Mouse (Mus musculus) hindbrain, embryonic 15.5 days (tissue): Measurements from ENCODE around the gene Efcab7. TPM values are rescaled to one million over a fixed set of nuclear protein-coding genes. Genes with fewer than 3 reads are reported as not detected.

Experiments used
- ATAC-seq: fragments of 200-750 bp; cut with Nextera tagmentation; 2 replicates; pipeline ENCODE4 v1.8.0; 2017; ENCODE audit warnings: low read depth, moderate number of reproducible peaks, moderate TSS enrichment; ENCODE audit not compliant: low FRiP score
- H3K27ac ChIP-seq: fragments of 300-500 bp; sonication (generic); replicated peaks from 2 replicates; pipeline ENCODE4 v1.5.1; 2015; ENCODE audit warnings: mild to moderate bottlenecking, inconsistent platforms
- H3K27me3 ChIP-seq: fragments of 300-500 bp; sonication (generic); 2 replicates; pipeline ENCODE4 v1.6.1; 2015; ENCODE audit warnings: control low read depth, inconsistent platforms
- H3K36me3 ChIP-seq: fragments of 300-500 bp; sonication (generic); 2 replicates; pipeline ENCODE4 v1.6.1; 2015; ENCODE audit warnings: control low read depth, inconsistent platforms
- H3K4me1 ChIP-seq: fragments of 300-500 bp; sonication (generic); replicated peaks from 2 replicates; pipeline ENCODE4 v1.6.1; 2015; ENCODE audit warnings: control low read depth, inconsistent platforms
- H3K4me2 ChIP-seq: fragments of 300-500 bp; sonication (generic); 2 replicates; pipeline ENCODE4 v1.6.1; 2015; ENCODE audit warnings: moderate library complexity, mild to moderate bottlenecking, inconsistent platforms
- H3K4me3 ChIP-seq: fragments of 300-500 bp; sonication (generic); 2 replicates; pipeline ENCODE4 v1.5.1; 2015; ENCODE audit warnings: mild to moderate bottlenecking, inconsistent platforms
- H3K9ac ChIP-seq: fragments of 300-500 bp; sonication (generic); 2 replicates; pipeline ENCODE4 v1.6.1; 2015; ENCODE audit warnings: inconsistent platforms
- H3K9me3 ChIP-seq: fragments of 300-500 bp; sonication (generic); 2 replicates; pipeline ENCODE4 v1.6.1; 2016; ENCODE audit warnings: control low read depth, inconsistent platforms
- WGBS: fragments of 180-500 bp; shearing (Covaris S2); methylation state at CpG from one replicate; pipeline ENCODE4 v1.1.7; 2015; 5-methylcytosine and 5-hydroxymethylcytosine counted together
- polyA plus RNA-seq: library from polyadenylated mRNA; unstranded; fragments of >200 nt; fragmentation: Nextera tagmentation; extraction: Ambion mirVana; gene quantifications from 2 replicates; pipeline ENCODE4 v1.2.1, GENCODE M21; 2015

Efcab7 gene
- polyA plus RNA-seq, 1 experiment from 2014 or later: 11.9 TPM

DNA sequence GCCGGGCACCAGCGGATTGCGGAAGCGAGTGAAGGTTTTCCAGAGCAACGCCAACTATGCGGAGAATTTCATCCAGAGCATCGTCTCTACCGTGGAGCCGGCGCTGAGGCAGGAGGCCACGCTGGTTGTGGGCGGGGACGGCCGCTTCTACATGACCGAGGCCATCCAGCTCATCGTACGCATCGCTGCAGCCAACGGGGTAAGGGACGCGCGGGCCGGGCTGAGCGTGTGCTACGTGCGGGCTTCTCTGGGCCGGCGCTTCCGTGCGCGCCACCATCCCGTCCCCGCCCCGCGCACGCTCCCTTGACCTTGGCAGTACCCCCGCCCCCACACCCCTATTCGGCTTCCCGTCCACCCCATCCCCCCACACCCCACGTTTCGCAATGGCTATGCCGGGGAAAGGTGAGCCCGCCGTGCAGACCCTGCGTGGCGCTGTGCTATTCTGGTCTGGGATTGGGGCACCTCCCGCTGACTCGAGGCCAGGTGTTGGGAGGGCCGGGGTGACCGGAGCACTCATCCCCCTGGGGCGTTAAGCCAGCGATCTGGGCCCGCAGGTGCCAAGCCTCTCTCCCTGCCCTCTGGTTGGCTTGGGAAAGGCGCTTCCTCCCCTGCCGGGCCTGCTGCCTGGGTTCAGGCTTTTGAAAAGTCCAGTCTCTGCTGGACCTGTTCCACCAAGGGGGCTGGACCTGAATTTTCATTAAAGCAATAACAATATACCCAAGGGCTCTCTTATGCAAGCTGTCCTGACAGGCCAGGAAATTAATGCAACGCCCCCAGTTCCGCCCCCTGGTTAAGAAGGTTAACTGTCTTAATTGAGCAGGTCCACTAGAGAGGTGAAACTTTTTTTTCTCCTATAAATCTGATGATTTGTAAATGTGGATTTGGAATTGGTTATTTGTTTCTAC, 100.9 kb downstream of the Efcab7 start, which contains the start of gene Itgb3bp:
Gene Itgb3bp, minus strand, starts transcription at position 201 of the 905 bp plus-strand sequence.
- Histone ChIP-seq H3K27ac (peak within 1 kb of the TSS; percentile 93), H3K4me2 (peak within 1 kb of the TSS; percentile 82), H3K4me3 (peak within 1 kb of the TSS; percentile 58), H3K9ac (peak within 1 kb of the TSS; percentile 78), H3K27me3 (no peaks in the 10 kb centered on the region), H3K4me1 (peaks cover 19% of the 10 kb centered on the region), H3K36me3 (no peaks in the 10 kb centered on the region), H3K9me3 (no peaks in the 10 kb centered on the region)
- WGBS: 1% methylated on average over 57 of the region's 57 CpGs
- ATAC-seq: peak; percentile 95

DNA sequence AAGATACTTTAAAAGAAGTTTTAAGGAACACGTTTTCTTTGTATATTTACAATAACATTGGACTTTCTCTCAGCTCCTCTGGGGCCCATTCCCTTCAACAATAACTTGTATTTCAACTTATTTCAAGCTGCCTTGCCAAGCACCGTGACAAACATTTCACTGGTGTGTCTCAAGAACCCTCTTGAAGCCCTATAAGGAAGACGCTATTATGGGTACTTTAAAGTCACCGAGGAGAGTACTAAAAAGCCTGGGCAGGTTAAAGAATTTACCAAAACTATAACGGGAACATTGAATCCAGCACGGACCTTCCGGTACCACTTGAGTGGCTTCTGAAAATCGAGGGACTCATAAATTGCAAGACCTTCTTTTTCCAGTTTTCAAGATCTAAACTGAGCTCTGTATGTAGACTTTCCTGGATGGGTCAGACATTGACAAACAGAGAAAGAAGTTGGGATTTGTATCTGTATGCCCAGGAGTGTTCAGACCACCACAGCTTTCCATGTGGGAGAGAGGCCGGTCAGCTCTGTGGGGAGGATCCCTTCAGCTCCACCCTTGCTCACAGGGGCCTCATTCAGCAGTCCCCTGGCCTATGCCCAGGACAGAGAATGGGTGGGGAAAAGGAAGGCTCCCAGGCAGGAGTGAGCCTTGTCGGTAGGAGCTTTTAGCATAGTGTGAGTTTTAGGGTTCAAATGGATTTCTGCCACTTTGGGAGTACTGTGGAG, 101.7 kb downstream of the Efcab7 start:
- peaks cover 19% of the 10 kb centered on the region for H3K4me1 ChIP-seq
- 52% methylated on average over 10 of the region's 10 CpGs for WGBS

DNA sequence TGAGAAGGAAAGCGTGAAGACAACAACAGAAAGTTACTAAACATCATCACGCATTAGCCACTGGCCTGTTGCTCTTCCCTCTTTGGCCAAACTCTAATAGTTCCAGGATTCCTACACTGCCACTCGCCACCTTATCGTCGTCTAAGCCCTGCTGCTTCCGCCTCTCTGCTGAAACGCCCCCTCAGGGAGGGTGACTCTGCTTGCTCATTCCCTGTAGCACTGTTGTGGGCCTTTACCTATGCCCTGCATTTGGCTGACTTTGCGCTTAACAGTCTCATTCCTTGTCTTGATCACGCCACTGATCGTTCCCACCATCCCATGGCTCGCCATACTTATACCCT, 102.2 kb downstream of the Efcab7 start:
- Histone ChIP-seq H3K4me1 (peaks cover 19% of the 10 kb centered on the region), H3K9ac (no peak overlapping the region), H3K27ac (0 out of 2 replicates have a peak overlapping the region, but pooled peaks have one; percentile 5), H3K27me3 (no peaks in the 10 kb centered on the region), H3K4me2 (peak overlapping the region; percentile 82), H3K9me3 (no peaks in the 10 kb centered on the region), H3K4me3 (no peak overlapping the region), H3K36me3 (no peaks in the 10 kb centered on the region)
- no peak for ATAC-seq
- WGBS: 75% methylated on average over 11 of the region's 11 CpGs

More for the DNA sequence above, 101.7 kb downstream of the Efcab7 start:
- H3K27me3 ChIP-seq: no peaks in the 10 kb centered on the region
- peak overlapping the region; percentile 82 for H3K4me2 ChIP-seq
- H3K9me3 ChIP-seq: no peaks in the 10 kb centered on the region
- ATAC-seq: no peak
- H3K36me3 ChIP-seq: no peaks in the 10 kb centered on the region
- H3K9ac ChIP-seq: no peak overlapping the region
- peak overlapping the region; percentile 58 for H3K4me3 ChIP-seq
- 0 out of 2 replicates have a peak overlapping the region, but pooled peaks have one; percentile 5 for H3K27ac ChIP-seq

DNA sequence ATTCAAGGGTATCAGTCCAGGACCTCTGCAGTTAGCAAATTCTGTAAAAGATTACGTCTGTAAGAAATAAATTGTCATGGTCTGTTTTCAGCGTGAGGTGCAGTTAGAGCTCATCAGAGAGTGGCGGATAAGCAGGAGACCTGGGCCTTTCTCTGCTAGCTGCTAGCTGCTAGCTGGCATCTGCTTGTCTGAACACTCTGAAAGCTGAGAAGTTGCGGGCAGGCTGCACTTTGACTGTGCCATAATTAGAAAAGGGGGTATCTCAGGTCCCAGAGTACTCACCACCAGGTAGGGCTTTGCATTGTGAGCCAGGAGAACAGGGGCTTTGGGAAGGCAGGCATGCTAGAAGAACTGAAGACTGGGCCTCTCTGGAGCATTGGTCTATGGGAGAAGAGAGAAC, 102.8 kb downstream of the Efcab7 start:
- Histone ChIP-seq H3K4me1 (peaks cover 19% of the 10 kb centered on the region), H3K9me3 (no peaks in the 10 kb centered on the region), H3K27me3 (no peaks in the 10 kb centered on the region), H3K4me3 (no peak overlapping the region), H3K27ac (no peak overlapping the region), H3K4me2 (no peak overlapping the region), H3K36me3 (no peaks in the 10 kb centered on the region), H3K9ac (no peak overlapping the region)
- WGBS: 83% methylated on average over 4 of the region's 4 CpGs
- ATAC-seq: no peak

DNA sequence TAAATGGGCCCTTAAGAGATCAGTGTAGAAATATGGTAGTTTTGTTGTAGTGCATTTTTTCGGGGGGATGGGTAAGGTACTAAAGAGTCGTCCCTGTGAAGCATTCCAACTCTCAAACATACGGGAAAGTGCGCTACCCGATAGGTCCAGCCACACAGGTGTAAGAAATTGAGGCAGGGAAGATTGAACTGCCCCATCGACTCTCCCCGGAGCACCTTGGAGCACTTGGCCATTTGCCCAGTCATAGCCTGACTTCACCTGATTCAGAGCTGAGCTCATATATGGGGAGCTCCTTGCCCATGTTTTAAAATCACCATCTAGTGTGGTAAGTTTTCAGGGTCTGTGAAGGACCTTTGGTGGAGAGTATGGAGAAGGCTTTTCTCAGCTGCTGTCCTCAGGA, 105.9 kb downstream of the Efcab7 start:
- no peak overlapping the region for H3K9ac ChIP-seq
- H3K36me3 ChIP-seq: no peaks in the 10 kb centered on the region
- H3K9me3 ChIP-seq: no peaks in the 10 kb centered on the region
- no peaks in the 10 kb centered on the region for H3K27me3 ChIP-seq
- no peak overlapping the region for H3K4me2 ChIP-seq
- peaks cover 19% of the 10 kb centered on the region for H3K4me1 ChIP-seq
- ATAC-seq: no peak
- H3K4me3 ChIP-seq: no peak overlapping the region
- H3K27ac ChIP-seq: no peak overlapping the region
- WGBS: 94% methylated on average over 7 of the region's 7 CpGs

DNA sequence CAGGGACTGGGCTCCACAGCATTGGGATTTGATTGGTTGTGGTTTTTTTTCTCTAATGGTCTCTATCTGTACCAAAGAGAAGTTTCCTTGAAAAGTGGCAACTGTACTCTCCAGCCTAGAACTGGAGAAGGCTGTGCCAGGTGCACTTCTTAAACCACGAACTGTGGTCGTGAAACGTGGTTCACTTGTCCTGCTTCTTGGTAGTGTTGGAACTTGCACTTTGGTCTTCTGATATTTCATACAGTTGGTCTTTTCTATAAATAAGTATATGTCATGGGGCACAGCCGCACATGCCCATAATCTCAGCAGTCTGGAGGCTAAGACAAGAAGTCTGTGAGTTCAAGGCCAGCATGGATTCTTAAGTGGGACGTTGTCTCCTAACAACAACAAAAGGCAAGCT, 107.3 kb downstream of the Efcab7 start:
- 96% methylated on average over 5 of the region's 5 CpGs for WGBS
- Histone ChIP-seq H3K27ac (no peak overlapping the region), H3K4me1 (peaks cover 6% of the 10 kb centered on the region), H3K9me3 (no peaks in the 10 kb centered on the region), H3K9ac (no peak overlapping the region), H3K4me2 (no peak overlapping the region), H3K36me3 (no peaks in the 10 kb centered on the region), H3K4me3 (no peak overlapping the region), H3K27me3 (no peaks in the 10 kb centered on the region)
- no peak for ATAC-seq

DNA sequence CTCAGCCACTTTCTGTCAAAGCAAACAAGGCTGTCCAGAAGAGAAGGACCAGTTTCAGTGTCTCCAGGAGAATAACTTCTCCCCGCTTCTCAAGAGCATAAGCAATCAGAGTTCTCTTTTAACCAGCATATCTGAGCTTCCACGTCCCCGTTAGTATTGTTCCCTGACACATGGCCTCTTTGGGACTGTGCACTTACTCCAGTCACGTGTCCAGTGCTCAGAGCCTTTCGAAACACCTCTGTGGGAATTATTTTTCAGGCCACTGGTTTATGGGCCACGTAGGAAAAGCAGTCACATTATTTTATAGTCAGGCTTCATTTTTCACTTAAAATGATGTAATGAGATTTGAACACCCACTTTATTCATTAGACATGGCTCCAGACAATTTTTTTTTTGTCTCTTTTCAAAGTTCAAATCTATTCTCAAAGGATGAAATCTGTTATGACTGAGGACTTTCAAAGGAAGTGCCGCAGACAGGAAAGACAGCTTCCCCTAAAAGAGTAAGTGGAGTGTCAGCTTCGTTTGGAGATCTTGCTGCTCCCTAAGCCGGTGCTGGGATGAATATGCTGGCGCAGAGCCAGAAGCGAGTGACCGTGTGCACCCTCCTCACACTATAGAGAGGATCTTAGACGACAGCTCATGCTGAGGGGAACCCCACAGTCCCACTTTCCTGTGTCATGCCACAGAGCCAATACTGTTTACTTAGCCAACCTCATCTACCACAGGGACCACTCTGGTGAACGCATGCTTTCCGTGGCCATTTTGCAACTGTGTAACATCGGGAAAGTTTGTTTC, 110.9 kb downstream of the Efcab7 start:
- no peak overlapping the region for H3K9ac ChIP-seq
- H3K27ac ChIP-seq: no peak overlapping the region
- no peaks in the 10 kb centered on the region for H3K36me3 ChIP-seq
- H3K9me3 ChIP-seq: no peaks in the 10 kb centered on the region
- no peak overlapping the region for H3K4me2 ChIP-seq
- H3K4me1 ChIP-seq: no peaks in the 10 kb centered on the region
- peak; percentile 63; the same call in 1 of the 2 replicates for ATAC-seq
- H3K4me3 ChIP-seq: no peak overlapping the region
- WGBS: 56% methylated on average over 16 of the region's 16 CpGs
- H3K27me3 ChIP-seq: no peaks in the 10 kb centered on the region

DNA sequence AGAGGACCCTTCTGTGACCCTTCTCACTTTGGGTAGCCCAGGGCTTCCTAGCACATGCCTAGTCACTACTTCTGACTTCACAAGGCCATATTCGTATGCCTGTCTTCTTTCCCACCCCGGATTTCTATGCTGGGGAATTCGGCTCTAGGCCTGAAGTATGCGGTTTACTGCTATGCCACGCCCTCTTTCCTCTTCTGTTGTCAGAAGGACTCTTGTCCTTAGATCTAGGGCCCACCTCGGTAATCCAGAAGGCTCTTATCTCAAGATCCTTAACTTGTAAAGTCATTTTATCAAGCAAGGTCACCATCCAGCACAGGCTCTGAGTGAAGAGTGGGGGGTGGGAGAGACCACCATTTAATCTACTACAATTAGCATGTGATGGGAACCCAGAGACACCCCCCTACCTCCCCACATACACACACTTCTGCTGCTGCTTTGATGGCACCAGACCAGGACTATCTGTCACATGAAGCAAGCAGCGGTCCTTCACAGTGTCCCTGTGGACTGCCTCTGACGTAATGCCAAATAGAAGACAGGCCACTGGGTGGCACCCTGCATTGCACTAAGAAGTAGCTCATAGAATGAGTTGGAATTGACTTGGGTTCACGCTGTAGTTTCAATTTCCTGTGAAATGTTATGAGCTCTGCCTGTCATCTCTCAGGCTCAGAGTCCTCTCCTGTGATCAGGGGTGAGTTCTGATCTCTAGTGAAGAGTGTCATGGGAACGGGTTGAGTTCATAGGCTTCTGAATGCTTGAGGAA, 112.8 kb downstream of the Efcab7 start:
- WGBS: 79% methylated on average over 10 of the region's 10 CpGs
- no peaks in the 10 kb centered on the region for H3K36me3 ChIP-seq
- H3K9ac ChIP-seq: no peak overlapping the region
- no peak overlapping the region for H3K4me2 ChIP-seq
- no peaks in the 10 kb centered on the region for H3K27me3 ChIP-seq
- H3K9me3 ChIP-seq: no peaks in the 10 kb centered on the region
- no peak overlapping the region for H3K27ac ChIP-seq
- no peak; the same call in 1 of the 2 replicates for ATAC-seq
- no peak overlapping the region for H3K4me3 ChIP-seq
- H3K4me1 ChIP-seq: no peaks in the 10 kb centered on the region

DNA sequence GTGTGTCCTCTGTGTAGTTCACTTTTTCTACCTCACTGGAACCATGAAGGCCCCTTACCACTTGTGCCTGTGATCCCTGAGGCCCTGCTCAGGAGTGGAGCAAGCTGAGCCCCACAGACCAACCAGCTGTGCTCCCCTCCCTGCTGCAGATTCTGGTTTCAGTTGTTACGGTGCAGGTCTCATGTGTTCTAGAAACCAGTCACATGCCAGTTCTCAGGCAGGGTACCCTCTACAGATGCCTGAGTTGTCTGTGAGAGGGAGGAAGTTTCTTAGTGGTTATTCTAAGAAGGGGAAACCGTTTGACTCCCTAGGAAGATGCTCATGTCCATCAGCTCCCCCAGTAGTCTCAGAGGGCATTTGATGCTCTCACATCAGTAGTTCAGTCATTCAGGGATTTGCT, 115.6 kb downstream of the Efcab7 start:
- no peak for ATAC-seq
- Histone ChIP-seq H3K4me2 (no peak overlapping the region), H3K9ac (no peak overlapping the region), H3K27me3 (no peaks in the 10 kb centered on the region), H3K4me3 (no peak overlapping the region), H3K36me3 (no peaks in the 10 kb centered on the region), H3K4me1 (no peaks in the 10 kb centered on the region), H3K27ac (no peak overlapping the region), H3K9me3 (no peaks in the 10 kb centered on the region)
- WGBS: 75% methylated on average over 2 of the region's 2 CpGs

DNA sequence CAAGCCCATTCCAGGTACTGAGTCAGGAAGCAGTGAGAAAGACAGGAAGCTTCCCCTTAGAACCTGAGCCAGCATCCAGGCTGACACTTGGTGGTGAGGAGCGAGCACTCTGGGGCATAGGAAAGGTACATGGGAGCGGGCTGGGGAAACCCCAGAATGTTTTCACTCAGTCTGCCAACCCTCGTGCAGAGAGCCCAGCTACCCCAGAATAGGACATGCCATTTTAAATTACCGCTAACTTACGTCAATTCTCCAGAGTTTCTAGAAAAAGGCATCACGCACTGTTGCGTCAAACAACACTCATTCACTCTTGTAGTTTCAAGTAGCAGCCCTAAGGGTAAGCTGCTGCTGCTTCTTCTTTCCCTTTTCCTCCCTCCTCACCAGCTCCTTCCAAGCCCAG, 116.0 kb downstream of the Efcab7 start:
- Histone ChIP-seq H3K4me1 (no peaks in the 10 kb centered on the region), H3K9ac (no peak overlapping the region), H3K9me3 (no peaks in the 10 kb centered on the region), H3K36me3 (no peaks in the 10 kb centered on the region), H3K4me2 (no peak overlapping the region), H3K27ac (no peak overlapping the region), H3K4me3 (no peak overlapping the region), H3K27me3 (no peaks in the 10 kb centered on the region)
- WGBS: 90% methylated on average over 7 of the region's 7 CpGs
- no peak for ATAC-seq

DNA sequence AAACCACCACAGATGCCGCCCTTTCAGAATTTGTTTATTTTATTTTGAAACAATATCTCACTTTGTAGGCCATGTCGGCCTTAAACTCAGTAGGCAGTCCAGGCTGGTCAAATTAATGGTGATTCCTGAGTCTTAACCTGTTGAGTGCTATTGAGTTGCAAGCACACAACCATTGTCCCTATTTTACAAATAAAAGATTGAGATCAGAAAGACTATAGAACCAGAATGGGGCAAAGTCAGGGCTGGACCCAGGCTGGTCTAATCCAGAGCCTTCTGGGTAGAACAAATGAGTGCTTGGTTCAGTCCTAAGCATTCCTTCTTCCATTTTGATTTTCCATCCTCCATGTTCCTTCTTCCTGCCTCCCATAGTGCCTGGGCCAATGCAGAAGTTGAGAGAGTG, 117.5 kb downstream of the Efcab7 start:
- H3K27ac ChIP-seq: no peak overlapping the region
- H3K9me3 ChIP-seq: no peaks in the 10 kb centered on the region
- H3K9ac ChIP-seq: no peak overlapping the region
- WGBS: 86% methylated on average over 2 of the region's 2 CpGs
- H3K4me2 ChIP-seq: no peak overlapping the region
- ATAC-seq: no peak
- H3K27me3 ChIP-seq: no peaks in the 10 kb centered on the region
- H3K4me1 ChIP-seq: no peaks in the 10 kb centered on the region
- H3K4me3 ChIP-seq: no peak overlapping the region
- H3K36me3 ChIP-seq: no peaks in the 10 kb centered on the region
